Mouse (Mus musculus): Measurements from ENCODE around the gene Rhobtb3.

GRCm38 (mm10) chr13:75975629-75976028 lies 31.9 kb upstream of the Rhobtb3 start:
- TF ChIP-seq CTCF (IDR thresholded peaks at IDR 0.05; ENCODE audit: low read depth, low read length) = no peak
- no peak for TF ChIP-seq GATA1 (IDR thresholded peaks at IDR 0.05; ENCODE audit: borderline replicate concordance, low read length)

All from G1E (cell line).